Mouse (Mus musculus): ENCODE measurements around the gene Fsd2.

- TF ChIP-seq POLR2A (IDR thresholded peaks at IDR 0.05; ENCODE audit: borderline replicate concordance, insufficient read depth, low read length), result no peak
- no peak for TF ChIP-seq CTCF (IDR thresholded peaks at IDR 0.05; ENCODE audit: borderline replicate concordance, insufficient read depth, low read depth, low read length)
Measured at GRCm38 (mm10) chr7:81604991-81605390, 38.2 kb upstream of the Fsd2 start.

Measured in cerebellum, adult 2 months (tissue).